Mouse (Mus musculus): ENCODE results near the gene Wdr24.

Wdr24 gene

GRCm38 (mm10) chr17:25860832-25861703, 37.6 kb downstream of the Wdr24 start, which contains the start of gene Wdr90:
TSS of gene Wdr90 (minus strand) at chr17:25861501.
- peak; percentile 87 for DNase-seq (ENCODE audit: low spot score)

GRCm38 (mm10) chr17:25861704-25862612, 38.5 kb downstream of the Wdr24 start:
- no peak for DNase-seq (ENCODE audit: low spot score)

GRCm38 (mm10) chr17:25863681-25864080, 40.3 kb downstream of the Wdr24 start:
- DNase-seq (ENCODE audit: low spot score) = no peak

GRCm38 (mm10) chr17:25864311-25864710, 40.9 kb downstream of the Wdr24 start:
- no peak for DNase-seq (ENCODE audit: low spot score)

- no peak for DNase-seq (ENCODE audit: low spot score)
These were observed 41.9 kb downstream of the Wdr24 start for GRCm38 (mm10) chr17:25865288-25865687.

- DNase-seq (ENCODE audit: low spot score) = peak; percentile 48
These were observed 42.7 kb downstream of the Wdr24 start for GRCm38 (mm10) chr17:25866172-25866571.

GRCm38 (mm10) chr17:25867509-25867835, 44.0 kb downstream of the Wdr24 start:
- no peak for DNase-seq (ENCODE audit: low spot score)

GRCm38 (mm10) chr17:25867836-25868600, 44.6 kb downstream of the Wdr24 start:
- DNase-seq (ENCODE audit: low spot score) = peak; percentile 95

- peak; percentile 98 for DNase-seq (ENCODE audit: low spot score)
These were observed 45.3 kb downstream of the Wdr24 start, which contains the start of gene Mcrip2 for GRCm38 (mm10) chr17:25868601-25869191. TSS of gene Mcrip2 (minus strand) at chr17:25868764.

GRCm38 (mm10) chr17:25869498-25869897, 46.1 kb downstream of the Wdr24 start:
- no peak for DNase-seq (ENCODE audit: low spot score)

- no peak for DNase-seq (ENCODE audit: low spot score)
These were observed 46.5 kb downstream of the Wdr24 start for GRCm38 (mm10) chr17:25869954-25870353.

- DNase-seq (ENCODE audit: low spot score) = peak; percentile 59
These were observed 48.1 kb downstream of the Wdr24 start for GRCm38 (mm10) chr17:25871566-25871965.

GRCm38 (mm10) chr17:25872676-25873075, 49.2 kb downstream of the Wdr24 start:
- no peak for DNase-seq (ENCODE audit: low spot score)

GRCm38 (mm10) chr17:25873405-25874147, 50.1 kb downstream of the Wdr24 start:
- no peak for DNase-seq (ENCODE audit: low spot score)

- no peak for DNase-seq (ENCODE audit: low spot score)
These were observed 50.8 kb downstream of the Wdr24 start for GRCm38 (mm10) chr17:25874148-25874720.

GRCm38 (mm10) chr17:25874721-25875170, 51.3 kb downstream of the Wdr24 start, which contains the start of gene Mettl26:
TSS of gene Mettl26 (plus strand) at chr17:25875074.
- peak; percentile 93 for DNase-seq (ENCODE audit: low spot score)

GRCm38 (mm10) chr17:25875171-25876136, 52.0 kb downstream of the Wdr24 start:
- DNase-seq (ENCODE audit: low spot score) = peak; percentile 90

GRCm38 (mm10) chr17:25876347-25876915, 53.0 kb downstream of the Wdr24 start:
- no peak for DNase-seq (ENCODE audit: low spot score)

GRCm38 (mm10) chr17:25877025-25877424, 53.6 kb downstream of the Wdr24 start:
- DNase-seq (ENCODE audit: low spot score) = no peak
